Mouse (Mus musculus) stomach, embryonic 14.5 days (tissue): ENCODE measurements around the gene Nek6. TPM values are rescaled to one million over a fixed set of nuclear protein-coding genes. Genes with fewer than 3 reads are reported as not detected.

ENCODE experiments used
- ATAC-seq: fragments of 200-750 bp; cut with Nextera tagmentation; 2 replicates; pipeline ENCODE4 v1.8.0; 2017; ENCODE audit warnings: low read depth, moderate TSS enrichment; ENCODE audit not compliant: insufficient number of reproducible peaks, insufficient read depth, low FRiP score
- H3K27ac ChIP-seq: fragments of 300-500 bp; sonication (generic); 2 replicates; pipeline ENCODE4 v1.5.1; 2014; ENCODE audit warnings: mild to moderate bottlenecking, low read length, moderate library complexity, mixed read lengths
- H3K27me3 ChIP-seq: fragments of 300-500 bp; sonication (generic); 2 replicates; pipeline ENCODE4 v1.6.1; 2014; ENCODE audit warnings: low read length, control low read depth, mixed read lengths; ENCODE audit not compliant: control insufficient read depth, insufficient read depth
- H3K36me3 ChIP-seq: fragments of 300-500 bp; sonication (generic); 2 replicates; pipeline ENCODE4 v1.6.1; 2014; ENCODE audit warnings: mild to moderate bottlenecking, control low read depth, low read length, moderate library complexity, mixed read lengths; ENCODE audit not compliant: control insufficient read depth, insufficient read depth
- H3K4me1 ChIP-seq: fragments of 300-500 bp; sonication (generic); 2 replicates; pipeline ENCODE4 v1.6.1; 2014; ENCODE audit warnings: low read length, control low read depth, mixed read lengths; ENCODE audit not compliant: control insufficient read depth, insufficient read depth
- H3K4me2 ChIP-seq: fragments of 300-500 bp; sonication (generic); replicated peaks from 2 replicates; pipeline ENCODE4 v1.6.1; 2014; ENCODE audit warnings: low read depth, low read length, control low read depth
- H3K4me3 ChIP-seq: fragments of 300-500 bp; sonication (generic); 2 replicates; pipeline ENCODE4 v1.5.1; 2014; ENCODE audit warnings: low read depth, low read length, control low read depth
- H3K9ac ChIP-seq: fragments of 300-500 bp; sonication (generic); replicated peaks from 2 replicates; pipeline ENCODE4 v1.6.1; 2014; ENCODE audit warnings: low read depth, mild to moderate bottlenecking, control low read depth, low read length, moderate library complexity, mixed read lengths
- H3K9me3 ChIP-seq: fragments of 300-500 bp; sonication (generic); 2 replicates; pipeline ENCODE4 v1.6.1; 2016; ENCODE audit warnings: low read depth, low read length, control low read depth; ENCODE audit not compliant: control insufficient read depth
- WGBS: fragments of 180-500 bp; shearing (Covaris S2); extraction: QIAGEN DNeasy Blood & Tissue Kit; methylation state at CpG from one replicate; pipeline ENCODE4 v1.1.7; 2014; 5-methylcytosine and 5-hydroxymethylcytosine counted together
- polyA plus RNA-seq: library from polyadenylated mRNA; unstranded; fragments of >200 nt; fragmentation: Nextera tagmentation; extraction: Ambion mirVana; gene quantifications from 2 replicates; pipeline ENCODE4 v1.2.1, GENCODE M21; 2014

The Nek6 gene
- polyA plus RNA-seq, 1 experiment from 2014 or later, result 132 TPM

- peaks cover 24% of the 10 kb centered on the region for H3K36me3 ChIP-seq
- no peak overlapping the region for H3K9ac ChIP-seq
- no peak overlapping the region for H3K4me2 ChIP-seq
- H3K4me1 ChIP-seq, result no peaks in the 10 kb centered on the region
- no peaks in the 10 kb centered on the region for H3K9me3 ChIP-seq
- no peak for ATAC-seq
- H3K4me3 ChIP-seq, result no peak overlapping the region
- 90% methylated on average over 5 of the region's 5 CpGs for WGBS
- H3K27ac ChIP-seq, result no peak overlapping the region
- H3K27me3 ChIP-seq, result no peaks in the 10 kb centered on the region
These were observed 105.8 kb downstream of the Nek6 start for GRCm38 (mm10) chr2:38616956-38617872.

GRCm38 (mm10) chr2:38619777-38620176 is 108.3 kb downstream of the Nek6 start:
- H3K4me3 ChIP-seq, result no peak overlapping the region
- WGBS, result 93% methylated on average over 4 of the region's 4 CpGs
- no peak overlapping the region for H3K9ac ChIP-seq
- no peak overlapping the region for H3K27ac ChIP-seq
- H3K36me3 ChIP-seq, result peaks cover 17% of the 10 kb centered on the region
- H3K4me1 ChIP-seq, result no peaks in the 10 kb centered on the region
- H3K27me3 ChIP-seq, result no peaks in the 10 kb centered on the region
- H3K4me2 ChIP-seq, result no peak overlapping the region
- H3K9me3 ChIP-seq, result no peaks in the 10 kb centered on the region
- no peak for ATAC-seq

DNA sequence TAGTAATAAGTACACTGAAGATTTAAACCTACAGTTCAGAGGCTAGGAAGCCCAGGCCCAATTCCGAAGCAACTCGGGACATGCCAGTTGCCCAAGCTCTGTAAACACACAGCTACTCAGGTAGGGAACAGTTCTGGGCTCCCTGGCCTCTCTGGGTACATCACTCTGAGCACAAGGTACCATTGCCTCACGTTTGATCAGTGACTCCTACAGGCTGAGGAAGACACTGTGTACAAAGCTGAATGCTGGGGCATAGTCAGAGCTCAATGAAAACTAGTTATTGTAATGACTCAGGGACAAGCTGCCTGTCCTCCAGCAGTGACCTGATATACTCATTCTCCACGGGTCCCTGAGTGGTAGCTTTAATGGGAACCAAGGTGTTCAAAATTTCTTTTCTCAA is 109.6 kb downstream of the Nek6 start:
- Histone ChIP-seq H3K9ac (no peak overlapping the region), H3K4me1 (no peaks in the 10 kb centered on the region), H3K36me3 (peaks cover 21% of the 10 kb centered on the region), H3K9me3 (no peaks in the 10 kb centered on the region), H3K27ac (no peak overlapping the region), H3K27me3 (no peaks in the 10 kb centered on the region), H3K4me3 (no peak overlapping the region), H3K4me2 (no peak overlapping the region)
- ATAC-seq, result no peak
- WGBS, result 81% methylated on average over 4 of the region's 4 CpGs

- H3K4me1 ChIP-seq, result no peaks in the 10 kb centered on the region
- no peak for ATAC-seq
- H3K4me2 ChIP-seq, result no peak overlapping the region
- H3K27me3 ChIP-seq, result no peaks in the 10 kb centered on the region
- H3K27ac ChIP-seq, result no peak overlapping the region
- H3K36me3 ChIP-seq, result peaks cover 25% of the 10 kb centered on the region
- WGBS, result 61% methylated on average over 6 of the region's 6 CpGs
- no peak overlapping the region for H3K4me3 ChIP-seq
- H3K9me3 ChIP-seq, result no peaks in the 10 kb centered on the region
- H3K9ac ChIP-seq, result no peak overlapping the region
These were observed 110.2 kb downstream of the Nek6 start for GRCm38 (mm10) chr2:38621610-38622021.

DNA sequence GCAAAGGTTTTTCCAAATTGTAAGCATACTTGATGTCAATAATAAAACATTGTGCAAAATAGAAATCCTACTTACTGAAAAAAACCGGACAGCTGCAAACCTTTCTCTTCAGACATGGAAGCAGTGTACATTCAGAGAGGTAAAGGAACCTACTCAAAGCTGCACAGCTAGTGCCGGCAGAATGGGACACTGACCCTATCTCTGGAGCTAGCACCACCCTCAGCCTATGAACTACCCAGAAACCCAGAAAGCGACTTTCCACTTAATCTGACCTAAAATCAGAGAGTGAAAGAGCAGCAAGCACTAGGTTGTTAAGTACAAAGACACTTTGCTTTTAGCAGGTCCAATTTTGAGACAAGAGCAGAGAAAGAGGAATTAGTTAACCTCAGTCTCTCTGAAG is 112.0 kb downstream of the Nek6 start:
- Histone ChIP-seq H3K27ac (no peak overlapping the region), H3K4me2 (no peak overlapping the region), H3K27me3 (no peaks in the 10 kb centered on the region), H3K36me3 (peaks cover 19% of the 10 kb centered on the region), H3K4me1 (no peaks in the 10 kb centered on the region), H3K4me3 (no peak overlapping the region), H3K9ac (no peak overlapping the region), H3K9me3 (no peaks in the 10 kb centered on the region)
- ATAC-seq, result no peak
- 81% methylated on average over 3 of the region's 3 CpGs for WGBS

GRCm38 (mm10) chr2:38623821-38624590 is 112.6 kb downstream of the Nek6 start:
- Histone ChIP-seq H3K36me3 (peaks cover 24% of the 10 kb centered on the region), H3K27me3 (no peaks in the 10 kb centered on the region), H3K4me3 (no peak overlapping the region), H3K4me2 (no peak overlapping the region), H3K9me3 (no peaks in the 10 kb centered on the region), H3K9ac (no peak overlapping the region), H3K27ac (no peak overlapping the region; the same call in 1 of the 2 replicates), H3K4me1 (no peaks in the 10 kb centered on the region)
- ATAC-seq, result 0 out of 2 replicates have a peak, but pooled peaks have one; percentile 49
- WGBS, result 82% methylated on average over 8 of the region's 8 CpGs

DNA sequence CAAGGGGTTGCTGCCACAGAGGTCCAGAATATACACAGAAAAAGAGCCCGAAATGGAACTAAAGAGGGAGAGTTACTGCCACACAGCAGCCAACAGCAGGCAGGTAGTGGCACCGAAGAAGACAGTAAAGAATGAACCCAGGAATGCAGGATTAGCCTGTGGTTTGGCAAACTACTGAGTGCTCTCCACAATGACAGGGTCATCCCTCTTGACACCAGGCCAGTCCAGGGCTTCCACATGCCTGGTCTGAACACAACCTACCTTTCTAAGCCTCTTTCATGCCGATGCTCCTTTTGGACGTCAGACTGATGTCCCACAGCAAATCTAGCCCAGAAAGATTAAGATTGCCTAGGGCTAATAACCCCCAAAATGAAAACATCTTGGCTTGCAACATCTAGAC is 117.4 kb downstream of the Nek6 start:
- Histone ChIP-seq H3K9me3 (no peaks in the 10 kb centered on the region), H3K36me3 (peaks cover 54% of the 10 kb centered on the region), H3K9ac (no peak overlapping the region), H3K27ac (no peak overlapping the region), H3K4me1 (no peaks in the 10 kb centered on the region), H3K4me3 (no peak overlapping the region), H3K4me2 (no peak overlapping the region), H3K27me3 (no peaks in the 10 kb centered on the region)
- ATAC-seq, result no peak
- 91% methylated on average over 4 of the region's 4 CpGs for WGBS

DNA sequence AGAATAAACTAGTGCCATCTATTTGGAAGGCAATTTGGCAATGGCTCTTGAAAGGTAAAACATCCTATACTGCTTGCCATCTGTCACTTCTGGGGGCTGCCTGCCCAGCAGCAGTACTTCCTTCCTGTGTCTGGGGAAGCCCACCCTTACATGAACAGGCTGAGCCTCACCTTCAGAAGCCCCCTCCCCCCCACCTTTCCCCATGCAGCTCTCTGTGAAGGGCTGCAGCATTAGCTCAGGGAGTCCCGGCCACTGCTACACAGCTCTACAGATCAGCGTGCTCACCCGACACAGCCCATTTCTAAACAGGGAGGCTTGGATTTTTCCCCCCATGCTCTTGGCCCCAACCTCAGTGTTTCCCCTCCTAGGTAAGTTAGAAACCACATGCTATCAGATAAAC is 118.0 kb downstream of the Nek6 start:
- ATAC-seq, result no peak
- H3K36me3 ChIP-seq, result peaks cover 60% of the 10 kb centered on the region
- no peak overlapping the region for H3K27ac ChIP-seq
- no peaks in the 10 kb centered on the region for H3K4me1 ChIP-seq
- no peak overlapping the region for H3K4me2 ChIP-seq
- H3K4me3 ChIP-seq, result no peak overlapping the region
- no peaks in the 10 kb centered on the region for H3K27me3 ChIP-seq
- WGBS, result 92% methylated on average over 3 of the region's 3 CpGs
- no peaks in the 10 kb centered on the region for H3K9me3 ChIP-seq
- H3K9ac ChIP-seq, result no peak overlapping the region
